Mouse (Mus musculus) embryonic fibroblast, embryonic 13.5 days (primary cell): Measurements from ENCODE around the gene Platr17.
"Not testable (repeated sequence)": the region's sequence is repeated elsewhere in the genome, so short reads cannot be mapped to it uniquely, and the experiment has no call there.

ENCODE experiments used
- CTCF ChIP-seq: IDR thresholded peaks from 2 replicates; pipeline ENCODE4 v1.5.1; 2011; ENCODE audit warnings: mild to moderate bottlenecking, control low read depth, low read length, moderate library complexity, borderline replicate concordance; ENCODE audit not compliant: insufficient read depth
- POLR2A ChIP-seq: IDR thresholded peaks from 2 replicates; pipeline ENCODE4 v1.6.1; 2011; ENCODE audit warnings: low read depth, mild to moderate bottlenecking, control low read depth, low read length, moderate library complexity

DNA sequence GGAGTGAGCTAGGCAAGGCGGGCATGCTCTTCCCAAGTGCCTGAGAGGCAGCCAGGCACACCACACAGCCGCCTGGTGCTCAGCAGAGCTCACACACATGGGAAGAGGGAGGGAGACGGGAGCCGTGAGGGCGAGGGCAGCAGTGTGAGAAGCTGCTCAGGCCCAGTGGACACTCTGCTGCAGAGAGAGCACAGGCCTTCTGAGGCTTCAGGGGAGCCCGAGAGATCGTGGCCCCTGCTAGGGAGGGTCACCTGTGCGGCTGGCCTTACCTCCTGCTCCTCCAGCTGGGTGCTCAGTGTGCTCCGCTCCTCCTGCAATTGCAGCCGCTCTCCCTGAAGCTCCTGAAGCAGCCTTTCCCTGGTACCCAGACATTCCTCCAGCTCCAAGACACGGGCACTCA, 20.6 kb upstream of the Platr17 start:
- not testable (repeated sequence) for TF ChIP-seq CTCF, POLR2A
